Mouse (Mus musculus): ENCODE data around the gene Gdpd4.

Gdpd4 gene

GRCm38 (mm10) chr7:97919742-97920141, at the start of gene Gdpd4:
Gene Gdpd4 (plus strand): TSS chr7:97919955.
- no peak for DNase-seq (ENCODE audit: low spot score in 2 of 2)

DNA sequence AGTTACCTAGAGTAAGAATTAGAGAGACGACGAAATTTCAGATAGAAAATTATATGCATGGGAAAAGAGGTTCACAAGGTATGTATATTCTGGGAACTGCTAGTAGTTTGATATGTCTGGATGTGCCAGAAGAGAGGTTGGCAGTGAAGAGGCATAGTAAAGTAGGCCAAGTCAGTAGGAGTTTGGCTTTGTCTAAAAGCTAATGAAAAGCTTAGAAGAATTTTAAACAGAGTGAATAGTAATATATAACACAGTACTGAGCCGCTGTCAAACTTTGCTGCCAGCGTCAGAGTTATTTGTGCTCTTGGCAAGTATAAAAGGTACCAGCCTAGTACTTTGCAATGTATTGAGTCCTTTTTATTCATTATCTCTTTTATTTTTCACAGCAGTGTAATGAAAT, 47.4 kb upstream of the Gdpd4 start:
- no peak for DNase-seq (ENCODE audit: low spot score in 2 of 2)

DNA sequence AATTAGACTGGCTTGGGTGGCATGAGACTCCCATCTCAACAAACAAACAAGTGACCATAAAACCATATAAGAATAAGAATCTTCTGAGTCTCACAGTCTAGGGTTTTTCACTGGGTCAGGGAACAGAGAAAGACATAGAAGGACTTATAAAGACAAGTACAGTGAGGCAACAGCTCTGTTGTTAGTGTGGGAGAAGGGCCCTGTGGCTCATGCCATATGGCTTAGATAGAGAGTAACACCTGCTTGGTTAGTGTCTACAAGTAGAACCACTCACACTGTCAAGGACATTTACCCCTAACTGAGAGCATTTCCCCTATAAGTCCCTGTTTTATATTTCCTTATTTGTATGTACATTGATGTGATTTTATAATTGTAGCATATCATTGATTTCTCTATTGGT, 46.4 kb upstream of the Gdpd4 start:
- no peak for DNase-seq (ENCODE audit: low spot score in 2 of 2)

DNA sequence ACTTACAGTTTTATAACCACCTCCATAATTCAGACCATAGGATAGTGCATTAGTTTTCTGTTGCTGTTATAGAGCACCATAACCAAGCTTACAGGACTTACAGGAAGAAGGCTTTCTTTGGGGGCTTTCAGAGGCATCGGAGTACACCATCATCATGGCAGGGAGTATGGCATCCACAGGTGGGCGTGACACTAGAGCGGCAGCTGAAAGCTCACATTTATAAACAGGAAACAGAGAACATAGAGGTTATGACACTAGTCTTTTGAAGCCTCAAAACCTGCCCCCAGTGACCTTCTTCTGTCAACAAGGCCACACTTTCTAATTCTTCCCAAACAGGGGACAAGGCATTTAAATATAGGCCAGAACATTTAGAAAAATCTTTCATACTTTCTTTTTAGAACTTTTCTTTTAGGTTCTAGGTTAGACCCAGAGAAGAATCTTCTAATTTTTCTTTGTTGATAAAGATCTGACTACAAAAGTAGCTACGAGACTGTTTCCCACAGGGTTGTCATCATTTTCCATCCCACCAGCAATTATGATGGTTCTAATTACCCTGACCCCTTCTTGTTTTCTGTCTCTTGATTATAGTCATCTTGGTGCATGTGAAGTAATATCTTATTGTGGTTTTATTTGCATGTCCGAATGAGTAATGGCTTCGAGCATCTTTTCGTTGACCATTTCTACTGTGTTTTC, 41.8 kb upstream of the Gdpd4 start:
- DNase-seq (ENCODE audit: low spot score in 2 of 2), result no peak

GRCm38 (mm10) chr7:97911646-97912045, 8.1 kb upstream of the Gdpd4 start:
- no peak for DNase-seq (ENCODE audit: low spot score in 2 of 2)

DNA sequence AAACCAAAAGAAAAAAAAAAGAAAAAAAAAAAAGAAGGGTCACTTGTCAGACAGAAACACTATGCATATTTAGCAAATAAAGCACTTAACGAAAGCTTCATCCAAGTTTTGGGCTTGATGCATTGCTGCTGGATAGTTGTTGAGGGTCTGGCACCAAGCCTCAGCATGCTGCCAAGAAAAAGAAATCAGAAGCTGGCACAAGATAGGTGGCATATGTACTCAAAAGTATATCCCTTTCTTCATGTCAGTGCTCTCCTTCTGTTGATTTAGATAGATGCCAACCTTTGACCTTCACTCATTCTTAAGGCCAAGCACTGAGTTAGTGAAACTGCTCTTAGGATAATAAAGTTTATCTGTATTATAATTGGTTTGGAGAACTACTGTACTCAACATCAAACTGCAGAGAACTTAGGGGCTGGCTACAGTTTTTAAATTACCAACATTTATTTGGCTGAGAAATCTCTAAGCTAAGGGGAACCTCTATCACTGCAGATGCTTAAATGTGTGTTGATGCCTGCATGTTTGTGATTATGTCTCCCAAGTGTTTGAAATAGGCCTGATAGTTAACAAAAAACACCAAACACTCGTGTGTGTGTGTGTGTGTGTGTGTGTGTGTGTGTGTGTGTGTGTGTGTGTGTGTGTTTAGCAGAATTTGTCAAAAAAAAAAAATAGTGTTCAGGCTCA, 4.8 kb upstream of the Gdpd4 start:
- no peak for DNase-seq (ENCODE audit: low spot score in 2 of 2)

- no peak for DNase-seq (ENCODE audit: low spot score in 2 of 2)
Observed at GRCm38 (mm10) chr7:97925819-97926218, 6.1 kb downstream of the Gdpd4 start.

DNA sequence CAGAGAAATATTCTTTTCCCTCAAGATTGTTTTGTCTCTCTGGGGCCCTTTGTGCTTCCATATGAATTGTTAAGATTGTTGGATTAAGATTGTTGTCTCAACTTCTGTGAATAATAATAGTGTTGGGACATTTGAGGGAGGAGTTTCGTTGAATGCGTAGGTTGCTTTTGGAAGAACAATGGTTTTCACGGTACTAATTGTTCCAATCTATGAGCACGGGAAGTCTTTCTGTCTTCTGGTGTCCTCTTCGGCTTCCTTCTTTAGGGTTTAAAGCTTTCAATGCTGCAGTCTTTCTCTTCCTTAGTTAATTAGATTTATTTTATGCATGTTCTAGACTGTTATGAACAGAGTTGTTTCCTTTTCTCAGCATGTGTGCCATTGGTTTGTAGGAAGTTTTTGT, 7.2 kb downstream of the Gdpd4 start:
- DNase-seq (ENCODE audit: low spot score in 2 of 2), result no peak

GRCm38 (mm10) chr7:97944485-97944884, 24.7 kb downstream of the Gdpd4 start:
- no peak for DNase-seq (ENCODE audit: low spot score in 2 of 2)

DNA sequence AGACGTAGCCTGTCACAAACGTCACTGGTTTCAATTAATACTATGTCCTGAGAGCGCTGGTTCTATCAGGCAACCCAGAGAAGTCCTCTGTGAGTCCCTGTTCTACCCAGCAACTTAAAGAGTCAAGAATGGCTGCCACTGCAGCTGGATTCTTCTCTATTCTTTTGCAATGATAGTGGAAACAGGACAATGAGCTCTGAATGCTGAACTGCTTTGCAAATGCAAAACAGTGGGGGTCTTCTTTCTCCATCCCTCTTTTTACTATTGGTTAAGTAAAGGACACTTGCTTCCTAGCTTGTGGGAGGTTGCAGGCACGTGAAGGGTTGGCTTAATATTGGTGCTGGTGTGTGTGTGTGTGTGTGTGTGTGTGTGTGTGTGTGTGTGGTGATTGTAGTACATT, 52.7 kb downstream of the Gdpd4 start:
- no peak for DNase-seq (ENCODE audit: low spot score in 2 of 2)

GRCm38 (mm10) chr7:97977463-97977862, 57.7 kb downstream of the Gdpd4 start:
- DNase-seq (ENCODE audit: low spot score in 2 of 2), result peak; percentile 3 to 9

DNA sequence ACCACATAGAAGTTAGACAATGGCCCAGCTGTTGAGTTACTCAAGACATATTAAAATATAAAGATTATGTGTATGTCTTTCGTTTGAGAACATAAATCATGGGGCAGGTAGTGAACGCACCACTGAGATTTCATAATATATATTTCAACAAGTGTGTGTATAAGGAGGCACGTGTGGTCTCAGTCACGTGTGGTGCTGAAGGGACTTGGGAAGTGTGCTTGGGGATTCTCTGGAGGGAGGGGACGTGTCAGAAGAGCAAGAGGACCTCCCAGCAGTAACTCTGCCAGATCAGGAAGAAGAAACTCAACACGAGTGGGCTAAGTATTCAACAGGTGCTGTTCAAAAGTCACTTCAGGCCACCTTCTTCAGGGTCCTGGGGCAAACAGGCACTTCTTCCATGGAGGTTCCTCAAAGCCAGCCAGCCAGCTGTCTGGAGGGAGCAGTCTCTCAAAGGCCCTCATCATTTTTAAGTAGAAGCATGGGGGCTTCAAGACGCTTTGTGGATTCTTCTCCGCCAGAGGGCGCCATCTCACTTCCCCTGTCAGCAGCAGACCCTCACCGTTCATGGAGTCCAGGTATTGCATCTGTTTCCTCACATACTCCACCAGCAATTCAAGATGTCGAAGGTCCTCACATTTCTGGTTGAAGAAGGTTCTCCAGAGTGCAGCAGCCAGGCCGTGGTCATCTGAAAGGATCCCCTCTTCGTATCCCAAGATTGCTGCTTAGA, 64.5 kb downstream of the Gdpd4 start:
- peak in 1 of 2 experiments; percentile 4 for DNase-seq (ENCODE audit: low spot score in 2 of 2)

DNA sequence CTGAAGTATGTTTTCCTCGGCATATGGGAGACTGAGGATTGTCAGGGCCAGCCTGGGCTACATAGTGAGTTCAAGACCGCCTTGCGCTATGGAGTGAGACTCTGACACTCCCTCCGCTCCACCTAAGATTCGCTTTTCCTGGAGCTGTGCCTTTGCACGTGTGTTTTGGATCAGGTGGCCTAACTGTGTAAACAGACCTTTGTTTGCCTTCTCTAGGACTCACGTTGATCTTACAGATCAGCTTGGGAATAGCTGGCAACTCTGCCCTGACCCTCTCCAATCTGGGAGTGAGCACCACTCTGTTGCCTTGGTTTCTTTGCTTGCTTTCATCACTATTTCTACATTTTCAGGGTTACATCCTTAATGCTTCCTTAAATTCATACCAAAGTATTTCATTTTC, 82.9 kb downstream of the Gdpd4 start:
- no peak for DNase-seq (ENCODE audit: low spot score in 2 of 2)

DNA sequence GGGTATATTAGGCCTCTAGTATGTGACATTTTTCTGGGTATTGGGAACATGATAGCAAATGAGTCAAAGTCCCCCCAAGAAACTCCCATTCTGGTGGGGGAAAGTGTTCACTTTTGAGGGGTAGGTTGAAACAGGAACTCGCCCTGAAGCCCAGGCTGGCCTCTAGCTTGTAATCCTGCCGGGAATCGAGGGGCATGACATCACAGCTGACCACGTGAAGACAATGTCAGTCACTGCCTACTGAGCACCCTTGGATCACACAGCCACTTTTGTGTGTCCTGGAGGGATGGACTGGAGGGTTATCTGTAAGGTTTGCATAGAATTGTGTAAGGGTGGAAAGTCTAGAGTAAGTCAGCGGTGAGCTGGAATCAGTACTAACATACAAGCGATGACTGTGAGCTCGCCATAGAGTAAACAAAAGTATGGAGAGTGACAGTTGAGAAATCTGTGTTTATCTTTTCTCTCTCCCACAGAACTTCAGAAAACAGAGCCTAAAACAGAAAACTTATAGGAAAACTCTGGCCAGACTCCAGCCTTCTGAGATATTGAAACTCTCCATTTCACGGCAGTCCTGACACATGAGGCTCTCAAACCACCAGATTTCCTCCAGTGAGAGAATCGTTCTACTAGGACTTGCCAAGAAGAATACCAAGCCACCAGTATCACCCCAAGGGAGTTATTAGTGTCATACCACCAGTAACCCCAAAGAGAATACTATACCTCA, 128.5 kb downstream of the Gdpd4 start:
- DNase-seq (ENCODE audit: low spot score in 2 of 2), result no peak

DNA sequence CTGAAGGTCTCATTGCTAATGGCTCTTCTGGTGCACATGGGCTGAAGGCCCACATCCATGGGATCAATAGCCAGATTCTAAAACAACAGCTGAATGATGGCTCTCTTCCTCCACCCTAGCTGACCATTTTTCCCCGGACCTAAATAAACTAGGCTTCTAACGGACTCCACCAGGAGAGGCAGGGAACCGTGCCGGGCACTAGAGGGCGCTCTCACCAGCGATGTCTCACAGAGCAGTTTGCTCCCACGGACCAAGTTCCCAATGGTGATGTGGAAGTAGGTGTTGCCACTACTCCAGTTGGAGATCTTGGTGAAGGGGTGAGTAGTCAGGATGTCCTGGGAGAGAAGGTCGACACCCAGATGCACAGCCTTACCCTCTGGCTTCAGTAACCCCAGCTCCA, 132.2 kb downstream of the Gdpd4 start:
- DNase-seq (ENCODE audit: low spot score in 2 of 2), result no peak

DNA sequence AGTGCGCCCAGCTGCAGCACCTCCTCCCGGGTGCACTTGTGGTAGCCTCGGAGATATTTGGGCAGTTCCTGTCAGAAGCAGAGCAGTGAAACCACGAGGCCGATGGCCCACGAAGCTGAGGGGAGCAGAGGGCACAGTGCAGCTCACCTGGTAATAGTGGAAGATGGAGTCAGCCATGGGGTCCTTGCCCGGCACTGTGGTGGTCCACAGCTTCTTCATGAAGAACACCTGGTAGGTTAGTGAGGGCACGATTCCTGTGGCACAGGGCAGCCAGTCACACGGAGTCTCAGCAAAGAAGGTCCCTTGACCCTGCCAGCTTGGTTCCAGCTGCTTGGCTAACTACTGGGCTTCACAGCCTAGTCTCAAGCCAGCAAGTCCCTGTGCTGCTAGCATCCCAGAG, 134.7 kb downstream of the Gdpd4 start:
- DNase-seq (ENCODE audit: low spot score in 2 of 2), result no peak

GRCm38 (mm10) chr7:98054942-98055341, 135.2 kb downstream of the Gdpd4 start:
- DNase-seq (ENCODE audit: low spot score in 2 of 2), result no peak

- no peak for DNase-seq (ENCODE audit: low spot score in 2 of 2)
Observed at GRCm38 (mm10) chr7:98066229-98066628, 146.5 kb downstream of the Gdpd4 start.

GRCm38 (mm10) chr7:98071620-98072019, 151.9 kb downstream of the Gdpd4 start:
- DNase-seq (ENCODE audit: low spot score in 2 of 2), result peak; percentile 69 to 78

DNA sequence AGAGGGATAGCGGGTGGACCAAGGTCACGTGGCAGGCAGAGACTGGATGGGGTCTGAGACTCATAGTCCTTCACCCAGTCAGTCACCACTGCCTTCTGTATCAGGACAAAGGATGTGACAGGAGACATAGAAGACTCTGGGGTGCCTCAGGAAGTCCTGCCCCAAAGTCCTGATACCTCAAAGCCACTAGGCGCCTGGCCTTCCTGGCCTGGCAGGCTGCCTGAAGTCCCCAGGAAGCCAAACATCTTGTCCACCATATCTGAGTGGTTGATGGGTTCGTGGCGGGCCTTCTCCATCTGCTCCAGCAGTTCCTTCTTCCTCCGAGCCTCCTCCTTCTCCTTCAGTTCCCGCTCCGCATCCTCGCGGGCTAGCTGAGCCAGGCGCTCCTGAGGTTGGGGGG, 157.7 kb downstream of the Gdpd4 start:
- no peak for DNase-seq (ENCODE audit: low spot score in 2 of 2)

DNA sequence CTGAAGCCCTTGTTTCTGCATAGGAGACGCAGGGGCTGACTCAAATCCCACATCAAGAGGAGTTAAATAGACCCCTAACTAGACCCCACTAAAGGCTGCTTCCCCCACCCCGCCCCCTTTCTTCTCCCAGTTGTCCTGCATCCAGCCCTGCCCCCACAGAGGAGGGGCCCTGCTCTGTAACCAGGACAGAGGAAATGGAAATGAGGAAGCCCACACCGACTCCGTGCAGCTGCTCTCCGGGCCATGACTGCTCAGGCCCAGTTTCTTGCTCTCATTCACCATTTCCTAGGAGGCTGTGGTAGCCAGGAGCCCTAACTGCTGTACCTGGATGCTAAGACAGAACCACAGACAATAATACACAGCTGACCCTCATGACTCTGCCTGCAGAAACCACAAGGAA, 162.6 kb downstream of the Gdpd4 start:
- no peak for DNase-seq (ENCODE audit: low spot score in 2 of 2)
